Mouse (Mus musculus): ENCODE results near the gene Dhx35.

DNA sequence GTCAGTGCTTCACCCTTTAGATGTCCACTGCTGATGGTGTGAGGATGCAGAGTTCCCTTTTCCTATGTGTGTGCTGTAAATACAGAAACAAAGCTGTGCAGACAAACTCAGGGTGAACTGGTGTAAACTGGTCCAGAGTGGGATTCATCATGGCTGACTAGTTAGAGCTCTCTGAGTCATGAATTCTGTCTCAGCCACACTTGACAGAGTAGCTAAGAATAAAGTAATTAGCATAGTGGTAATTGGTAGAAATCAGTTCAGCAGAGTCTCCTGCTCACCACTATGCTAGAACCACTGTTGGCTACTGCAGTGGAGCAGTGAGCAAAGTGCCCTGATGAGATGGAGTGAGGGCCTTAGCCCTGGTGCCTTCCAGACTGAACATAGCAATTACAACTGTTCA is 21.1 kb downstream of the Dhx35 start:
- TF ChIP-seq CTCF (IDR thresholded peaks at IDR 0.05; ENCODE audit: insufficient read depth, low read depth, low read length) (no peak), POLR2A (IDR thresholded peaks at IDR 0.05; ENCODE audit: insufficient read depth, low read depth, low read length) (no peak)
